Mouse (Mus musculus): ENCODE data around the gene Llph. TPM values are rescaled to one million over a fixed set of nuclear protein-coding genes. Genes with fewer than 3 reads are reported as not detected.

Llph gene
- polyA plus RNA-seq, 1 experiment from 2014 or later: 29.3 TPM

DNA sequence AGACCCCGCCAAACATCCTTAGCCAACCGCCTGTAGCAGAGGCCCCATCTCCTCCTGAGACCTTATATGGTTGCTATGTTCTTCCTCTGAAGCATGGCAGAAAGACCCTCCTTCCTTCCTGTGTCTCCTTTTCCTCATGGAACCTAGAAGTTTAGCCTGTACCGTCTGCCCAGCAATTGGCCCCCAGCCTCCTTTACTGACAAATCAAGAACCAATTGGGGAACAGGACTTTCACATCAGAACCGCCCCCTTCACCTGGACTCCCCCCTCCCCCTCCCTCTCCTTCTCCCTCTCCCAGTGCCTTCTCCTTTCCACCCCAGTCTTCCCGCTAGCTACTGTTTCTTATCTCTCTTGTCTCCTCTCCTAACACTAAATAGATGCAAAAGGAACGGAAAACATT is 12.6 kb downstream of the Llph start:
- Histone ChIP-seq H3K4me3 (ENCODE audit: low read length) (no peak overlapping the region), H3K4me1 (ENCODE audit: control insufficient read depth, insufficient read depth, low read depth, low read length) (no peaks in the 10 kb centered on the region), H3K9ac (ENCODE audit: low read depth, low read length) (no peak overlapping the region), H3K27me3 (replicated peaks; ENCODE audit: control insufficient read depth, insufficient read depth, low read length) (no peaks in the 10 kb centered on the region), H3K27ac (ENCODE audit: low read depth, low read length) (no peak overlapping the region), H3K9me3 (ENCODE audit: control insufficient read depth, low read length) (no peaks in the 10 kb centered on the region), H3K36me3 (ENCODE audit: control insufficient read depth, insufficient read depth, low read length) (no peaks in the 10 kb centered on the region), H3K4me2 (ENCODE audit: low read length) (no peak overlapping the region)
- WGBS: 63% methylated on average over 6 of the region's 6 CpGs
- ATAC-seq: no peak

DNA sequence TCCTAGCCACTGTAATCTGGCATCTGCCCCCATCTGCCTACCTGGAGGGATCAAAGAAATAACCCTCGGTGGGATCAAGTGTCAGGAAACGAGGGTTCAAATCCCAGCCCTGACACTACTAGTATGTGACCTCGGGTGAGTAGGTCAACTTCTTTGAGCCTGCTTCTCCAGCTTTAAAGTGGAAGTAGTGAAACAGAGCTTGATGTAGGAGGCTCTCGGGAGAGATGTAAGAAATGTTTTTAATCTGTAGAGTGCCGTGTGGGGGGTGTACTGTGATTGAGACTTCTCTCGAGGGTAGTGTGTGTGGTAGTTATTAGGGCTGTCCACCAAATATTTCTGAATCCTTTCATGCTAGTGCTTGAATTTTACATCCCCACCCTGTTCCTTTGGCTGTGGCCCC is 15.6 kb downstream of the Llph start:
- Histone ChIP-seq H3K36me3 (ENCODE audit: control insufficient read depth, insufficient read depth, low read length) (no peaks in the 10 kb centered on the region), H3K9ac (ENCODE audit: low read depth, low read length) (no peak overlapping the region), H3K4me3 (ENCODE audit: low read length) (no peak overlapping the region), H3K4me1 (ENCODE audit: control insufficient read depth, insufficient read depth, low read depth, low read length) (no peaks in the 10 kb centered on the region), H3K9me3 (ENCODE audit: control insufficient read depth, low read length) (no peaks in the 10 kb centered on the region), H3K27ac (ENCODE audit: low read depth, low read length) (no peak overlapping the region), H3K4me2 (ENCODE audit: low read length) (no peak overlapping the region), H3K27me3 (replicated peaks; ENCODE audit: control insufficient read depth, insufficient read depth, low read length) (no peaks in the 10 kb centered on the region)
- no peak for ATAC-seq
- WGBS: 72% methylated on average over 6 of the region's 6 CpGs

- Histone ChIP-seq H3K36me3 (ENCODE audit: control insufficient read depth, insufficient read depth, low read length) (no peaks in the 10 kb centered on the region), H3K4me2 (ENCODE audit: low read length) (no peak overlapping the region), H3K4me3 (ENCODE audit: low read length) (no peak overlapping the region), H3K9ac (ENCODE audit: low read depth, low read length) (no peak overlapping the region), H3K27ac (ENCODE audit: low read depth, low read length) (no peak overlapping the region), H3K27me3 (replicated peaks; ENCODE audit: control insufficient read depth, insufficient read depth, low read length) (no peaks in the 10 kb centered on the region), H3K4me1 (ENCODE audit: control insufficient read depth, insufficient read depth, low read depth, low read length) (no peaks in the 10 kb centered on the region), H3K9me3 (ENCODE audit: control insufficient read depth, low read length) (no peaks in the 10 kb centered on the region)
- ATAC-seq: no peak
- 79% methylated on average over 5 of the region's 5 CpGs for WGBS
Measured at GRCm38 (mm10) chr10:120245681-120246080, 18.8 kb downstream of the Llph start.

GRCm38 (mm10) chr10:120246994-120247750 is 20.3 kb downstream of the Llph start:
- H3K36me3 ChIP-seq (ENCODE audit: control insufficient read depth, insufficient read depth, low read length): no peaks in the 10 kb centered on the region
- no peak for ATAC-seq
- no peak overlapping the region for H3K4me3 ChIP-seq (ENCODE audit: low read length)
- 46% methylated on average over 9 of the region's 9 CpGs for WGBS
- no peaks in the 10 kb centered on the region for H3K27me3 ChIP-seq (replicated peaks; ENCODE audit: control insufficient read depth, insufficient read depth, low read length)
- no peak overlapping the region for H3K9ac ChIP-seq (ENCODE audit: low read depth, low read length)
- no peaks in the 10 kb centered on the region for H3K4me1 ChIP-seq (ENCODE audit: control insufficient read depth, insufficient read depth, low read depth, low read length)
- H3K27ac ChIP-seq (ENCODE audit: low read depth, low read length): no peak overlapping the region
- H3K4me2 ChIP-seq (ENCODE audit: low read length): no peak overlapping the region
- H3K9me3 ChIP-seq (ENCODE audit: control insufficient read depth, low read length): no peaks in the 10 kb centered on the region

DNA sequence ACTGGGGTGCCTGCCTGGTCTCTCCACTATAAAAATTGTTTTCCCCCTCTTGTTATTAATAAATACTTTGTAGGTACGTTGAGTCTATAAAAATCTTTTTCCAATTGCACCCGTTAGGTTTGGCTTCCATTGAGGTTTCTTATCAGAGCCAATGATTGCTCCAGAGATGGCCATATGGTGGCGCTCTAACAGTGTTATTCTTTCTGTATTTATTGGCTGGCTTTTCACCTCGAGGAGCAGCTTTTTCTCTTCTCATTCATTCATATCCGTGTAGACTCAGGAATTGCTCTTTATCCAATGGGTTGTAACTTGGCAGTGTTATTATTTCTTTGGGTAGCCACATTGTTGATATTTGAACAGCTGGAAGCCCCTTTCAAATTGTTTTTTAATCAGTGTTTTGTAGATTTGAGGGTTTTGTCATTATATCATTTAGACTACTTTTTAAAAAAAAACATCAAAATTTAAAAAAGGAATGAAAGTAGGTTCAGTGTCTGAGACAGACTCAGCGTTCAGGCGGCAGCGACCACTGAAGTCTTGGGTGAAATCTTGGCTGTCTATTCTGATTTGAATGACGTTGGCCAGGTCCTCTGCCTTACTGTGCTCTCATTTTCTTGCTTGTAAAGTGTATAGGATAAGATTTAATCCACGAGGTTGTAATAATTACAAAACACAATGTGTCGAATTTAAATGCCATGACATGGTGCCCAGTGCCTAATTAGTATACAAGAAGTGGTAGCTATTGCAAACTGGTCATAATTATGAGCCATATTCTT is 24.2 kb downstream of the Llph start:
- Histone ChIP-seq H3K9me3 (ENCODE audit: control insufficient read depth, low read length) (no peaks in the 10 kb centered on the region), H3K4me1 (ENCODE audit: control insufficient read depth, insufficient read depth, low read depth, low read length) (no peaks in the 10 kb centered on the region), H3K4me3 (ENCODE audit: low read length) (no peak overlapping the region), H3K27ac (ENCODE audit: low read depth, low read length) (no peak overlapping the region), H3K27me3 (replicated peaks; ENCODE audit: control insufficient read depth, insufficient read depth, low read length) (no peaks in the 10 kb centered on the region), H3K36me3 (ENCODE audit: control insufficient read depth, insufficient read depth, low read length) (no peaks in the 10 kb centered on the region), H3K9ac (ENCODE audit: low read depth, low read length) (no peak overlapping the region), H3K4me2 (ENCODE audit: low read length) (no peak overlapping the region)
- 62% methylated on average over 11 of the region's 11 CpGs for WGBS
- ATAC-seq: no peak

GRCm38 (mm10) chr10:120251791-120252190 is 24.9 kb downstream of the Llph start:
- H3K9ac ChIP-seq (ENCODE audit: low read depth, low read length): no peak overlapping the region
- H3K4me1 ChIP-seq (ENCODE audit: control insufficient read depth, insufficient read depth, low read depth, low read length): no peaks in the 10 kb centered on the region
- WGBS: 86% methylated on average over 4 of the region's 4 CpGs
- no peaks in the 10 kb centered on the region for H3K9me3 ChIP-seq (ENCODE audit: control insufficient read depth, low read length)
- H3K27me3 ChIP-seq (replicated peaks; ENCODE audit: control insufficient read depth, insufficient read depth, low read length): no peaks in the 10 kb centered on the region
- no peaks in the 10 kb centered on the region for H3K36me3 ChIP-seq (ENCODE audit: control insufficient read depth, insufficient read depth, low read length)
- no peak overlapping the region for H3K4me2 ChIP-seq (ENCODE audit: low read length)
- H3K27ac ChIP-seq (ENCODE audit: low read depth, low read length): no peak overlapping the region
- H3K4me3 ChIP-seq (ENCODE audit: low read length): no peak overlapping the region
- ATAC-seq: no peak

DNA sequence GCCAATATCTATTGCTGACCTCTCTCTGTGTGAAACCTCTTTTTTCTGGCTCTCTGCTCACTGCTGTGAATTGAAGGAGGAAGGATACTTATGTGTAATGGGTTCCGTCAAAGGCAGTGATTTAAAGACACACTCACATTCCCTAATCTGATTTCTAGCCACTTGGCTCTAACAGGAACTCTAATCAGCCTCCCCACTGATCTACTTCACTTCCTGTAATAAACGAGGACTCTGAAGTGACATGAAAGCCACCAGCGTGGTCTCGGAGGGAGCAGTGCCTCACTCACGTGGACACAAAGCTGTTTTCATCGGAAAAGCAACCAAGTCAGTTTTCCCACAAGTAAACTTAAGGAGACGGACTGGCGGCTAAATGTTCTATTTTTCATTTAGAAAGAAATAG is 25.9 kb downstream of the Llph start:
- Histone ChIP-seq H3K27ac (ENCODE audit: low read depth, low read length) (no peak overlapping the region), H3K27me3 (replicated peaks; ENCODE audit: control insufficient read depth, insufficient read depth, low read length) (no peaks in the 10 kb centered on the region), H3K4me2 (ENCODE audit: low read length) (no peak overlapping the region), H3K9ac (ENCODE audit: low read depth, low read length) (no peak overlapping the region), H3K9me3 (ENCODE audit: control insufficient read depth, low read length) (no peaks in the 10 kb centered on the region), H3K36me3 (ENCODE audit: control insufficient read depth, insufficient read depth, low read length) (no peaks in the 10 kb centered on the region), H3K4me3 (ENCODE audit: low read length) (no peak overlapping the region), H3K4me1 (ENCODE audit: control insufficient read depth, insufficient read depth, low read depth, low read length) (no peaks in the 10 kb centered on the region)
- 52% methylated on average over 8 of the region's 8 CpGs for WGBS
- no peak for ATAC-seq

DNA sequence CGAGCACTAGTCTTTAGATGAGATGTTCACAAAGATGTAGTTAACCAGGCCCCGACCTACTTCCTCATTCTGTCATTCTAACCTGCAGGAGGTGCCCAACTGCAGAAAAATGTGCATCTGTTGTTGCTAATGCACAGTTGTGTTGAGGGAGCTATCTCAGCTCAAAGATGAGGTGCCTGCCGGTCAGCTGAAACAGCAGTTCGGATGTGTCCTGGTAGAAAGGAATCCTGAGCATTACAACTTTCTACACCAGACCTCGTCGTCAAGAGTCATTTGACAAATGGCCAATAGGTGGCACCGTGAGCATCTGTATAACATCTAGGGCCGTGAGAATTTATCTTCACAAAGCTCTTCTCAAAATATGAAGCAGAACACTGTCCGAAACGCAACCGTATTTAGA is 30.4 kb downstream of the Llph start:
- 24% methylated on average over 11 of the region's 11 CpGs for WGBS
- H3K9me3 ChIP-seq (ENCODE audit: control insufficient read depth, low read length): no peaks in the 10 kb centered on the region
- no peaks in the 10 kb centered on the region for H3K4me1 ChIP-seq (ENCODE audit: control insufficient read depth, insufficient read depth, low read depth, low read length)
- 0 out of 2 replicates have a peak, but pooled peaks have one; percentile 63 for ATAC-seq
- no peaks in the 10 kb centered on the region for H3K36me3 ChIP-seq (ENCODE audit: control insufficient read depth, insufficient read depth, low read length)
- no peak overlapping the region for H3K9ac ChIP-seq (ENCODE audit: low read depth, low read length)
- no peaks in the 10 kb centered on the region for H3K27me3 ChIP-seq (replicated peaks; ENCODE audit: control insufficient read depth, insufficient read depth, low read length)
- no peak overlapping the region for H3K4me3 ChIP-seq (ENCODE audit: low read length)
- no peak overlapping the region for H3K4me2 ChIP-seq (ENCODE audit: low read length)
- no peak overlapping the region for H3K27ac ChIP-seq (ENCODE audit: low read depth, low read length)

DNA sequence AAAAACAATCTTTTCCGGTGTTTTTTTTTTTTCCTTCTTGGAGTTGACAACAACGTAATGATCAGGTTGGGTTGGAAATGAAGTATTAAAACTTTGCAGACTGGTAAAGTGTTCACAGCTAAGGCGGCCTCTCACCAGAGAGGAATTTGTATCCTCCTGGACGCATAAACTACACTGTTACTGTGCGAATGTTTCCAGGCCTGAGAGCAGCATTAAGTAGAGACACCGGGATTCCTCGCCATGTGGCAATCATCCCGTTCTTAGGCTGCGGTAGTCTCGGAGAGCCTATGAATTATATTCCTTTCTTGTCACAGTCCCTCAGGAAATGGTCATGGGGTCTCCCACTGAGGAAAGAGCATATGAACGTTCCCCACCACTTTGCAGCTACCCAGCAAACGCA is 40.9 kb downstream of the Llph start:
- Histone ChIP-seq H3K9me3 (ENCODE audit: control insufficient read depth, low read length) (peaks cover 2% of the 10 kb centered on the region; the same call in 1 of the 2 replicates), H3K4me3 (ENCODE audit: low read length) (no peak overlapping the region), H3K36me3 (ENCODE audit: control insufficient read depth, insufficient read depth, low read length) (no peaks in the 10 kb centered on the region), H3K9ac (ENCODE audit: low read depth, low read length) (no peak overlapping the region), H3K4me2 (ENCODE audit: low read length) (no peak overlapping the region), H3K27me3 (replicated peaks; ENCODE audit: control insufficient read depth, insufficient read depth, low read length) (no peaks in the 10 kb centered on the region), H3K4me1 (ENCODE audit: control insufficient read depth, insufficient read depth, low read depth, low read length) (peaks cover 9% of the 10 kb centered on the region), H3K27ac (ENCODE audit: low read depth, low read length) (no peak overlapping the region)
- 69% methylated on average over 12 of the region's 12 CpGs for WGBS
- ATAC-seq: no peak

All from hindbrain, embryonic 16.5 days (tissue).